Mouse (Mus musculus): ENCODE results near the gene Bend3. TPM values are rescaled to one million over a fixed set of nuclear protein-coding genes. Genes with fewer than 3 reads are reported as not detected.

The Bend3 gene
- polyA plus RNA-seq (2015; fragmentation: Nextera tagmentation; extraction: Ambion mirVana) = 0.61 and 0.97 TPM in 2 replicates

- Histone ChIP-seq H3K27me3 (ENCODE audit: control insufficient read depth, insufficient read depth, low read length) (no peaks in the 10 kb centered on the region), H3K36me3 (ENCODE audit: control insufficient read depth, insufficient read depth, low read length) (no peaks in the 10 kb centered on the region), H3K4me1 (replicated peaks; ENCODE audit: control insufficient read depth, insufficient read depth) (no peaks in the 10 kb centered on the region), H3K4me2 (replicated peaks; ENCODE audit: low read depth) (peak within 1 kb of the TSS; percentile 100), H3K4me3 (ENCODE audit: low read depth, low read length) (peak within 1 kb of the TSS; percentile 82), H3K9ac (ENCODE audit: low read length) (peak within 1 kb of the TSS; percentile 88), H3K9me3 (ENCODE audit: control insufficient read depth, low read length) (no peaks in the 10 kb centered on the region), H3K27ac (replicated peaks) (peak within 1 kb of the TSS; percentile 96)
- WGBS = 1% methylated on average over 61 of the region's 101 CpGs
- no peak for TF ChIP-seq CTCF (IDR thresholded peaks at IDR 0.05; ENCODE audit: low read depth)
- TF ChIP-seq EP300 (optimal IDR thresholded peaks at IDR 0.05) = no peak
- peak; percentile 72 for DNase-seq (ENCODE audit: low spot score)
- peak; percentile 77 for ATAC-seq (ENCODE audit: low FRiP score, low TSS enrichment)
Measured at GRCm38 (mm10) chr10:43478751-43479435, at the start of gene Bend3. Gene Bend3, plus strand, starts transcription at chr10:43478831.

- no peak overlapping the region for H3K4me3 ChIP-seq (ENCODE audit: low read depth, low read length)
- no peak for ATAC-seq (ENCODE audit: low FRiP score, low TSS enrichment)
- no peak for DNase-seq (ENCODE audit: low spot score)
- WGBS = 89% methylated on average over 5 of the region's 5 CpGs
- H3K27me3 ChIP-seq (ENCODE audit: control insufficient read depth, insufficient read depth, low read length) = no peaks in the 10 kb centered on the region
- no peaks in the 10 kb centered on the region for H3K36me3 ChIP-seq (ENCODE audit: control insufficient read depth, insufficient read depth, low read length)
- H3K4me1 ChIP-seq (replicated peaks; ENCODE audit: control insufficient read depth, insufficient read depth) = no peaks in the 10 kb centered on the region
- TF ChIP-seq CTCF (IDR thresholded peaks at IDR 0.05; ENCODE audit: low read depth) (no peak), EP300 (optimal IDR thresholded peaks at IDR 0.05) (no peak)
- H3K9me3 ChIP-seq (ENCODE audit: control insufficient read depth, low read length) = no peaks in the 10 kb centered on the region
- H3K4me2 ChIP-seq (replicated peaks; ENCODE audit: low read depth) = no peak overlapping the region
- H3K27ac ChIP-seq (replicated peaks) = no peak overlapping the region
- H3K9ac ChIP-seq (ENCODE audit: low read length) = no peak overlapping the region
Measured at GRCm38 (mm10) chr10:43430606-43431005, 48.0 kb upstream of the Bend3 start.

DNA sequence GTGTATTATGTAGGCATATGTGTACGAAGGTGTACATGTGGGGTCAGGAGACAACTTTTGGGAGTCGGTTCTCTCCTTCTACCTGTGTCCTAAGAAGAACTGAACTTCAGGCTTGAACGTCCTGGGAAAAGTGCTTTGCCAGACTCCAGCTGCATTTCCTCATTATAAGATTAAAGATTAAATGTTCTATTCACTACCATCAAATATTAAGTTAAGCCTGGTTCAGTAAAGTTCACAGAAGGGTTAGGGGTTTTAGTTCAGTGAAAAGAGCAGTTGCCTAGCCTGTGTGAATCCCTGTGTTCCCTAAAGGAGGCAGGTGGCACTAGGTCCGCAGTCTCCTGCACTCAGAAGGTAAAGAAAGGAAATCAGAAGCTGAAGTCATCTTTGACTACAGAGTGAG, 44.3 kb upstream of the Bend3 start:
- Histone ChIP-seq H3K27me3 (ENCODE audit: control insufficient read depth, insufficient read depth, low read length) (no peaks in the 10 kb centered on the region), H3K9ac (ENCODE audit: low read length) (no peak overlapping the region), H3K4me1 (replicated peaks; ENCODE audit: control insufficient read depth, insufficient read depth) (no peaks in the 10 kb centered on the region), H3K27ac (replicated peaks) (no peak overlapping the region), H3K4me2 (replicated peaks; ENCODE audit: low read depth) (no peak overlapping the region), H3K36me3 (ENCODE audit: control insufficient read depth, insufficient read depth, low read length) (no peaks in the 10 kb centered on the region), H3K9me3 (ENCODE audit: control insufficient read depth, low read length) (no peaks in the 10 kb centered on the region), H3K4me3 (ENCODE audit: low read depth, low read length) (no peak overlapping the region)
- ATAC-seq (ENCODE audit: low FRiP score, low TSS enrichment) = no peak
- WGBS = 70% methylated on average over 4 of the region's 4 CpGs
- no peak for TF ChIP-seq EP300 (optimal IDR thresholded peaks at IDR 0.05)
- TF ChIP-seq CTCF (IDR thresholded peaks at IDR 0.05; ENCODE audit: low read depth) = no peak
- no peak for DNase-seq (ENCODE audit: low spot score)

GRCm38 (mm10) chr10:43435757-43436156, 42.9 kb upstream of the Bend3 start:
- Histone ChIP-seq H3K9me3 (ENCODE audit: control insufficient read depth, low read length) (no peaks in the 10 kb centered on the region), H3K4me2 (replicated peaks; ENCODE audit: low read depth) (no peak overlapping the region), H3K36me3 (ENCODE audit: control insufficient read depth, insufficient read depth, low read length) (no peaks in the 10 kb centered on the region), H3K27me3 (ENCODE audit: control insufficient read depth, insufficient read depth, low read length) (no peaks in the 10 kb centered on the region), H3K9ac (ENCODE audit: low read length) (no peak overlapping the region), H3K27ac (replicated peaks) (no peak overlapping the region), H3K4me1 (replicated peaks; ENCODE audit: control insufficient read depth, insufficient read depth) (no peaks in the 10 kb centered on the region), H3K4me3 (ENCODE audit: low read depth, low read length) (no peak overlapping the region)
- ATAC-seq (ENCODE audit: low FRiP score, low TSS enrichment) (no peak), DNase-seq (ENCODE audit: low spot score) (no peak)
- peak; percentile 34 for TF ChIP-seq CTCF (IDR thresholded peaks at IDR 0.05; ENCODE audit: low read depth)
- TF ChIP-seq EP300 (optimal IDR thresholded peaks at IDR 0.05) = no peak
- WGBS = 92% methylated on average over 3 of the region's 3 CpGs

- no peaks in the 10 kb centered on the region for H3K27me3 ChIP-seq (ENCODE audit: control insufficient read depth, insufficient read depth, low read length)
- no peak for DNase-seq (ENCODE audit: low spot score)
- TF ChIP-seq EP300 (optimal IDR thresholded peaks at IDR 0.05) = no peak
- no peak for TF ChIP-seq CTCF (IDR thresholded peaks at IDR 0.05; ENCODE audit: low read depth)
- no peaks in the 10 kb centered on the region for H3K4me1 ChIP-seq (replicated peaks; ENCODE audit: control insufficient read depth, insufficient read depth)
- H3K36me3 ChIP-seq (ENCODE audit: control insufficient read depth, insufficient read depth, low read length) = no peaks in the 10 kb centered on the region
- no peak for ATAC-seq (ENCODE audit: low FRiP score, low TSS enrichment)
- H3K27ac ChIP-seq (replicated peaks) = no peak overlapping the region
- H3K4me3 ChIP-seq (ENCODE audit: low read depth, low read length) = no peak overlapping the region
- no peak overlapping the region for H3K4me2 ChIP-seq (replicated peaks; ENCODE audit: low read depth)
- no peaks in the 10 kb centered on the region for H3K9me3 ChIP-seq (ENCODE audit: control insufficient read depth, low read length)
- H3K9ac ChIP-seq (ENCODE audit: low read length) = no peak overlapping the region
- 43% methylated on average over 7 of the region's 7 CpGs for WGBS
Measured at GRCm38 (mm10) chr10:43439492-43439941, 39.1 kb upstream of the Bend3 start.

DNA sequence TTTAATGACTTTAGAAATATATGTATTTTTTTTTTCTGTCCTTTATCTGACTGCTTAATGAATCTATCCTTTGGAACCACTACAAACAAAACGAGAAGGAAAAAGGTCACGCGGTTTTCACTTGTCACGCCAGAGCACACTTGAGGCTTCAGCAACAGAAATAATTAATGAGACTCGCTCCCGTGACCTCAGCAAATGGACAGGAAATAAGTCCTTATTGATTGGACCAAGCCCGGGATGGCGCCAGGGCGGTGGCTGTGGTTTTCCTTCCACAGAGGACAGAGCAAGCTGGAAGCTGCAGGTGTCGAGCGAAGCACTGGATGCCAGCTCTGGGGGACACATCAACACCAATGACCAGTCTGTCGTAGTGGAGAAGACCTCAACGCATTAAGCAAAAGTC, 38.6 kb upstream of the Bend3 start:
- DNase-seq (ENCODE audit: low spot score) (peak; percentile 38), ATAC-seq (ENCODE audit: low FRiP score, low TSS enrichment) (peak; percentile 45; the same call in 1 of the 2 replicates)
- H3K27ac ChIP-seq (replicated peaks) = no peak overlapping the region
- TF ChIP-seq EP300 (optimal IDR thresholded peaks at IDR 0.05) (no peak), CTCF (IDR thresholded peaks at IDR 0.05; ENCODE audit: low read depth) (no peak)
- H3K27me3 ChIP-seq (ENCODE audit: control insufficient read depth, insufficient read depth, low read length) = no peaks in the 10 kb centered on the region
- H3K4me2 ChIP-seq (replicated peaks; ENCODE audit: low read depth) = no peak overlapping the region
- 46% methylated on average over 13 of the region's 13 CpGs for WGBS
- no peak overlapping the region for H3K9ac ChIP-seq (ENCODE audit: low read length)
- H3K4me1 ChIP-seq (replicated peaks; ENCODE audit: control insufficient read depth, insufficient read depth) = no peaks in the 10 kb centered on the region
- no peaks in the 10 kb centered on the region for H3K36me3 ChIP-seq (ENCODE audit: control insufficient read depth, insufficient read depth, low read length)
- no peaks in the 10 kb centered on the region for H3K9me3 ChIP-seq (ENCODE audit: control insufficient read depth, low read length)
- no peak overlapping the region for H3K4me3 ChIP-seq (ENCODE audit: low read depth, low read length)

All from stomach, postnatal 0 days (tissue).